Mouse (Mus musculus): ENCODE measurements around the gene Gpank1. TPM values are rescaled to one million over a fixed set of nuclear protein-coding genes. Genes with fewer than 3 reads are reported as not detected.
A peak's percentile ranks its signal among the peaks of the same experiment; 100 is the strongest.

Gpank1 gene
- total RNA-seq, 2 experiments from 2014 or later, result 15.9 to 49.4 TPM

DNA sequence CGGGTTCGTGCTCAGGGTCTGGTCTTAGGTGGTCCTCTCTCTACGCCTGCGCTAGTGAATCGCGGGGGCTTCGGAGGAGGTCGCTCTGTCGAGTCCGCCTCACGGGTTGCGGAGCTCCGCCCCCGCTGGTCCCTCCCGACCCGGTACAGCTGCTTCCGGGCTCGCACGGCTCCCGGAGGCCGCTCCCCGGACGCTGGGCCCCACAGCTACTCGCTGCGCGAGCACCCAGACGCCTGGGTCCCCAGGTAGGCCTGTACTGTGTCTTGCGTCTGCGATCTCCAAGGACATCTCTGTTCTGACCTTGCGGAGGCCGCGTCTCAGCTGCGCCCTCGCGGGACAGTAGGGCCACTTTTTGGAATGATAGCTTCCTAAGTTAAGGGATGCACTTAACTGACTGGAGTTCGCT lies 5.0 kb downstream of the Gpank1 start, which contains the start of gene D17H6S53E:
D17H6S53E (plus strand) TSS at position 168 of the 406 bp plus-strand sequence.
- peak; percentile 80 for ATAC-seq (replicated peaks; ENCODE audit: low FRiP score, poor library complexity, severe bottlenecking)

DNA sequence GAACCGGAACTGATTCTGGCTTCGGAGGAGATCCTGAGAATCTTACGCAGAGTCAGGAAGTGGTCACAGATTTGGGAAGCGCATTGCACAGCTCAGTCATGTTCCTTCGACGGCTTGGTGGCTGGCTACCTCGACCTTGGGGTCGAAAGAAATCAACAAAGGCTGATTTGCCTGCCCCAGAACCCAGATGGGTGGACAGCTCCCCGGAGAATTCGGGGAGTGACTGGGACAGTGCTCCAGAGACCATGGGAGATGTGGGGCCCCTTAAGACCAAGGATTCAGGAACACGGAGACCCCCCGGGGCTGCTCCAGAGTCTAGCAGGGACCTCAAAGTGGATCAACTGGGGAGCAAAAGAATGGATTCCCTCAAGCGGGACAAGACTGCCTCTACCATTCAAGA lies 5.8 kb downstream of the Gpank1 start:
- ATAC-seq (replicated peaks; ENCODE audit: low FRiP score, poor library complexity, severe bottlenecking), result no peak

DNA sequence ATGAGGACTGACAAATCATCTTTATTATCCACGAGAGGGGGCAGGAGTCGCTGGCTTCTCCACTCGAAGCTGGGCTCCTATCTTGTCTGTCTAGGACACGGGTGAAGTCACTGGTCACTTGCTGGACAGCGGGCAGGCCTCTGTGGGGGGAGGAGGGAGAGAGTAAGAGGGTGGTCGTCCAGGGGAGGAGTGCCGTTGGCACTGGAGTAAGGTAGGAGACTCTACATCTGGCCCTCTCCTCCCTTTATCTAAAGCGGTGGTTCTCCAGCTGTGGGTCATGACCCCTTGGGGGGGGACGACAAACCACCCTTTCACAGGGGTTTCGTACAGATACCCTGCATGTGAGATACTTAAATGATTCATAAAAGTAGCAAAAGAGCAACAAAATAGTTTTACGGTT lies 7.7 kb downstream of the Gpank1 start:
- ATAC-seq (replicated peaks; ENCODE audit: low FRiP score, poor library complexity, severe bottlenecking), result no peak

DNA sequence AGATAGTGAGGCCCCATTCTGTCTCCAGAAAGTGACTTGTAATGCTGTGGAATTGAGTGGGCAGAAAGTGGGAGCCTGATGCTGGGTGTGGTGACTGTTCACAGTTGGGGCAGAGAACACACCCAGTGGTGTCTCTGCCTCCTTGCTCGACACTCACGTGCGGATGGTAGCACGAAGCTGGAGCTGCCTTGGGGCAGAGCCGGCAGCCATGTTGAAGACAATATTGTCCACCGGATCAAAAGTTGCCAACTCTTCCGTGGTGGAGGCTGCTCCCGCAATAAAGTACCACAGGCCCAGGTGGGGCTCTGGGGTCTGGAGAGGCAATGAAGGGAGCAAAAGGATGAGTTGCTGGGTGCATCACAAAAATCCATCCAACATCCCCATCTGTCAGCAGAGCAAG lies 9.8 kb downstream of the Gpank1 start:
- no peak for ATAC-seq (replicated peaks; ENCODE audit: low FRiP score, poor library complexity, severe bottlenecking)

DNA sequence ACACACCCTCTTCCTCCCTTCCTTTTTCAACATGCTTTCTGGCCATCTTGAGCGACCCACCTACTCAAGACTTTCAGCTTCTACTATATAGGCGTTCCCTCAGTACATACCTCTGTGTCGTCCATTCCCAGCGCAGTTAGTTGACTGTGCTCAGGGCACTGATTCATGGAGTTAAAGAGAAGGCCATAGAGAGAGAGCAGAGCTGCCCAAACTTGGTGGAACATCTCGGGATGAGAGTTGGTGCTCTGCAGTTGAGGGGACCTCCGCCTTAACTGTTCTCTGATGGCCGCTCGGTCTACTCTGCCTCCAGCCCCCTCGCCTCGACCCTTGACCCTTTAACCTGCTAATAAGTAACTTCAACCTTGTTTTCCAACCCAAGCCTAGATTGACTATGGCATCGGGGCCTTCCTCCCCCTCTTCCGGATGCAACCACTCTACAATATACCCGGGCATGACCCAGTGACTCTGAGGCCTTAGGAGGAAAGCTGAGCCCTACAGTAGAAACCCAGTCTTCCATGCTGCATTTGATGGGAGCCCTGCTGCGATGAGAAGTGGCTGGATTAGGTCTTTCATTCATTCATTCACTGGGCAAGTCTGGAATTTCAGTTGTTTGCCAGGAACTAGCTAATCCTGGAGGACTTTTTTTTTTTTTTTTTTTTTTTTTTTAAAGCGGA lies 10.4 kb downstream of the Gpank1 start, which contains the start of gene Apom:
Apom (minus strand) TSS at position 551 of the 674 bp plus-strand sequence.
- ATAC-seq (replicated peaks; ENCODE audit: low FRiP score, poor library complexity, severe bottlenecking), result no peak

DNA sequence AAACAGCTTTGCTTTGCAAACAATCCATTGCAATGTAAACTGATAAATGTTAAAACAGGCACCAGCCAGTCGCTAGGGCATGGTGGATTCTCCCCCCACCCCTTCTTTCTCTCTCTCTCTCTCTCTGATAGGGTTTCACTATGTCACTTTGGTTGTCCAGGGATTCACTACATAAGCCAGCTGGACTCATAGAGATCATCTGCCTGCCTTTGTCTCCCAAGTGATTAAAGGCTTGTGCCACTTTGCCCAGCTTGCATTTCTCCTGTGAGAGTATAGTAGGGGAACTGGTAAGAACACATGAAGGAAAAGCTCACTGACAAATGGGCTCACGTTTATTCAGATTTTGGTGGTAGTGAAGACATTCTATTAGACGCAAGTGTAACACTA lies 10.9 kb downstream of the Gpank1 start:
- no peak for ATAC-seq (replicated peaks; ENCODE audit: low FRiP score, poor library complexity, severe bottlenecking)

DNA sequence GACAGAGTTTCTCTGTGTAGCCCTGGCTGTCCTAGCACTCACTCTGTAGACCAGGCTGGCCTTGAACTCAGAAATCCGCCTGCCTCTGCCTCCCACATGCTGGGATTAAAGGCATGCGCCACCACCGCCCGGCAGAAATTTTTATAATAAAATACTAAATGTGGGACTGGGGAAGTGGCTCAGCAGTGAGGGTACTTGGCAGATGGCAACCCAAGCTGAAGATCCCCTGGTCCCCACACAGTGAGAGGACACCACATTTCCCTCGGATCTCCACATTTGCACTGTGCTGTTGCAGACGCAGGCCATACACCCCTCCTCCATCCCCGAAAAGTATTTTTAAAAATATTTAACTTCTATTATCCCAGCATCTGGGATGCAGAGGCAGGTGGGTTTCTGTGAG lies 12.3 kb downstream of the Gpank1 start:
- ATAC-seq (replicated peaks; ENCODE audit: low FRiP score, poor library complexity, severe bottlenecking), result no peak

DNA sequence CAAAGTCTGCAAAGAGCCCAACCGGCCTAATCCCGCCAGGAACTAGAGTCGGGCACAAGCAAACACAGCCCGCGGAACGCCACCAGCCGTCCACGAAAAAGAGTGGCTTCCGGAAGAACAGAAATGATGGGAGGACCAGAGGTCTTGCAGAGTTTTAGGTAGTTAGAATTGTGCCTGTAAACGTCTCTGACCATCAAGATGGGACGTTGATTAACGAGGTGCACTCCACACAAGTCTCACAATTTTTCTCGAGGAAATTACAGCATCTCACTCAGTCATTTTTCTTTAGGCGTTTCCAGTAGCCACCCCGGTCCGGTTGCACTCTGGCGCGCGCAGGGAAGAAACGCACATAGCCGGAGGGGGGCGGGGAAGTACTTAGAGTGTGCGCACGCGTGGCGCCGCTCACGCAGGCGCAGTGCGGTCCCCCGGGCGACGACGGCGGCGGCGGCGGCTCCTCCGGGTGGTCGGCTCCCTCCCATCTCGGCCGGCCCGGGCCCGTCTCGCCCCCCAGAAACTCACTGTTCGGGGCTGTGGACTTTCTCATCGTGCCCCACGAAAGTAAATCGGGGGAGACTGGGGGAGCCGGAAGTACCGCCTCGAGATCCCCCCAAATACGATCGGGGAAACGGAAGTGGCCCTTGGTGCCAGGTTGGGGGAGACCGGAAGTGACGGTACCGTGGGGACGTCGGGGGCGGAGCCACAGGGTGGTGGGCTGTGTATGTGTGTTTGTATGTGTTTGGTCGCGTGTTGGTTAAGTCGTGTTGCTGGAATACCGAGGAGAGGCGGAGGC lies 13.7 kb downstream of the Gpank1 start, which contains the start of gene Bag6:
Bag6 (plus strand) TSS at position 378 of the 790 bp plus-strand sequence.
- ATAC-seq (replicated peaks; ENCODE audit: low FRiP score, poor library complexity, severe bottlenecking), result peak; percentile 89

DNA sequence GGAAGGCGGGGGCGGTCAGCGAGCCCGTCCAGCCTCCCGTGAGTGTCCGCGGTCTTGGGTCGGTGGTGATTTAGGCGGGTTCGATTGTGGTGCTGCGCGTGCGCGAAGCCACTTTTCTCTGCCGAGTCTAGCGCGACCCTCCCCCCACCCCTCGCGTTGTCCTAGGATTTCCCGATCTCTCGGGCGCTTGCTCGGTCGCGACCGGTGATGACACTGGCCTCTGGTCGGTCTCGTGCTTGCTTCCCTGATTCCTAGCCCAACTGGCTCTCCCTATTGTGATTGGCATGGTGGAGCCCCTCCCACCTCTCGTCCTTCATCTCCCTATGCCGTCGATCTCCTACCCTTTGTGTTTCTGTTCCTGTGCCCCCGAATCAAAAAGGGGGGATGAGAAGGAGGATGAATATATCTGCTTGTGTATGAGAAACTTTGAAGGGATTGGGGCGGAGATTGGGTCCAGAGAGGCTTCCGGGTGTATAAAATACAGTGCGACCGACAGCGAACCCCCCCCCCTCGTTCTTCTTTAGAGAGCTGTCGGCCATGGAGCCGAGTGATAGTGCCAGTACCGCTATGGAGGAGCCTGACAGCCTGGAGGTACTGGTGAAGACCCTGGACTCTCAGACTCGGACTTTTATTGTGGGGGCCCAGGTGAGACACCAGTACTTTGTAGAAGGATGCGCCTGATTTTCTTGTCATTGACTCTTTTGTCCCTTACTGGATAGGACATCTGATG lies 14.5 kb downstream of the Gpank1 start:
- peak; percentile 50 for ATAC-seq (replicated peaks; ENCODE audit: low FRiP score, poor library complexity, severe bottlenecking)

DNA sequence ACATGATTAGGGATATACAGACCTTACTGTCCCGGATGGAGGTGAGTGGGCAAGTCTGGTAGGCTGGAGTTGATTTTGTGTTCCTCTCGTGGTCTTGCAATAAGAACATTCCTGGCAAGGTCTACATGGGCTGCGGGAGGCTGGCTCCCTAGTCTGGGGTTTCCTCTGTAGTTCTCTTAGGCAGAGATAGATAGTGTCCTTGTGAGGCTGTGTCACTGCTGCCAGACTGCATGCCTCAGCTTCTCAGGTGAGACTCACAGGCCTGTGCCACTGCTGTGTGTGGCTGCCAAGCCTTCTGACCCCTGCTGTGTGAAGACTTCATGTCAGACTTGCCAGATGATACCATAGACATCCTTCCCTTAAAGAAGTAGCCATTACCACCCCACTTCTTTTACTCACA lies 18.0 kb downstream of the Gpank1 start:
- ATAC-seq (replicated peaks; ENCODE audit: low FRiP score, poor library complexity, severe bottlenecking), result no peak

DNA sequence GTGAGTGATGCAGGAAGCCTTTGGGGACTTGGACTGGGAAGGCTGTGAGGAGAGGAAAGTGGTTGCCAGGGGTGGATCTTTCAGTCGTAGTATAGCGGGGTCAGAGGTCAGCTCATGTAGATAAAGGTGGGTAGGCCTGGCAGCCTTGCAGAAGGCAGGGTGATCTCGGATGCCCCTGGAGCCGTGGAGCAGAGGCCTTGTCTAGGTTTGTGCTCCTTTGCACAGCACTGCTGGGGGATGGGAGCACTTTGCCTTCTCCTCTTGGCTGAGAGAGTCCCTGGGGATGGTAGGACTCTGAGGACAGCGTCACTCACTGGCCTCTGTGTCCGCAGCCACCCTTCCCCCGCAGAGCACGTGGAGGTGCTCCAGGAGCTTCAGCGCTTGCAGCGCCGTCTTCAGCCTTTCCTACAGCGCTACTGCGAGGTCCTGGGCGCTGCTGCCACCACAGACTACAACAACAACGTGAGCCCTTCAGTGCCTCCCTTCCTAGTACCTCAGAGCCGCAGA lies 19.3 kb downstream of the Gpank1 start:
- no peak for ATAC-seq (replicated peaks; ENCODE audit: low FRiP score, poor library complexity, severe bottlenecking)

DNA sequence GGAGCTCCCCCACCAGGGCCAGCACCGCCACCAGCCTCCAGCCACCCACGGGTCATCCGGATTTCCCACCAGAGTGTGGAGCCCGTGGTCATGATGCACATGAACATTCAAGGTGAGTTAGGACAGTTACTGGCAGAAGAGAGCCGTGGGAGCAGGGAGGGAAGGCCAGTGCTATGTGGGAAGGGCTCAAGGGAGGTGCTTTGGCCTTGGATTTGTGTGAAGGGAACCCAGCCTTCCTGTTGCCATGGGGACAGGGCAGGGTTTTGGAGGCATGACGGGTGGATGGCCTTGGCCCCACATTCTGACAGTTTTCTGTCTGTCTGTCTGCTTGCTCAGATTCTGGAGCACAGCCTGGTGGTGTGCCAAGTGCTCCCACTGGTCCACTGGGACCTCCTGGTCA lies 20.7 kb downstream of the Gpank1 start:
- no peak for ATAC-seq (replicated peaks; ENCODE audit: low FRiP score, poor library complexity, severe bottlenecking)

DNA sequence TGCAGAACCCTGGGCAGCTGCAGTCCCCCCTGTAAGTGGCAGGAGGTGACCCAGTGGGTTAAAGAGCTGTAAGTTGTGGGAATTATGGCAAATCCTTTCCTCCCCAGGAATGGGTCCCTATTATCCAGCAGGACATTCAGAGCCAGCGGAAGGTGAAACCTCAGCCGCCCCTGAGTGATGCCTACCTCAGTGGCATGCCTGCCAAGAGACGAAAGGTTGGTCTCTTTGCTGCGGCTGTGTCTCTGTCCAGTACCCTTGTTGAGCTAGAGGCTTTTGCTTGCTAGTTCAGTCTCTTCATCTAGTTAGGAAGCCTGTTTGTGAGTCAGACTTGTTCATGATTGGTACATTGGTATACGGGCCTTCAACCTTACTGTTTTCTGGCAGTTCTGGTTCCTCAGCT lies 24.9 kb downstream of the Gpank1 start:
- no peak for ATAC-seq (replicated peaks; ENCODE audit: low FRiP score, poor library complexity, severe bottlenecking)

DNA sequence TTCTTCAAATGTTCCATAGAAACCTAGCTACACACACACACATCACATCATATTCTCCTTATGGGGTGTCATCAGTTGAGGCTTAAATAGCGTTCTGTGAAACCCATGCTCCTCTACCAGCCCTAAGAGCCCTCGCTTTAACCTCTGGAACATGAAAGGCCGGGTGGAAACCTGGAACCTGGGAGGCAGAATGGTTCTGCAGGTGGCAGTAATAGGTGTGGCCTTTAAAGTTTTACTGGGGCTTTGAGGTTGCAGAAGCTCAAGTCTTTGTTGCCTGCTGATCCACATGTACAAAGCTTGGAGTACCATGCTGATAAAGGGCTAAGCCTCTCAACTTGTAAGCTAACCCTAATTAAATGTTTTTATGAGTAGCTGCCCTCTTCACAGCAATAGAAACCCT lies 26.1 kb downstream of the Gpank1 start:
- ATAC-seq (replicated peaks; ENCODE audit: low FRiP score, poor library complexity, severe bottlenecking), result no peak

DNA sequence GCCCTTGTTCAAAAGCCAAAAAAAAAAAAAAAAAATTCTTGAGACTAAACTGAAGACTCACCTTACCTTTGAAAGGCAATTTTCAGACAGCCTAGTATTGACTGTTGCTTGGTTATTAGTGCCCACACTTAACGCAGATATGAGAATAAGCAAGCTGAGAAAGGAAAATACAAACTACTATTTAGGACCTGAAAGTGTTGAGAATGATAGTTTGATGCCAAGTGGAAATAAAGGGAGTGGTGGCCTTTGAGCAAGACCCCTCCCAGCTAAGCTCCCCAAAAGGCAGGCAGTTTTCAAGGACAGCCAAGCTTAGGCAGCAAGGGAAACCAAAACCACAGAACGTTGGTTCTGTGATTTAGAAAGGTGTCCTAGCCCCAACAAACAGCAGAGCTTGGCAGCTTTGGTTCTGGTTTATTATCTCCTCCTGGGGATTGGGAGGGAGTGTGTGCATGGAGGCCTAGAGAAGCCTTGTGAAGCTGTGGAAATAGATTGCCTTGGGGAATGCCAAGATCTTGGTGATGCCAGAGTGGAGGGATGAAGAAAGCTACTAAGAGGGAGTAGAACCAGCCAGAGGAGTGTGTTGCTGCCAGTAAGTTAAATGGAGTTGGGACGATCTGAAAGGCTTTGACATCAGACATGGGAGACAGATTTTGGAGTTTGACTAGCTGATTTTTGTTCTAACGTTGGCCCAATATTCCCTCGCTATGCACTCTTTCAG lies 26.8 kb downstream of the Gpank1 start:
- ATAC-seq (replicated peaks; ENCODE audit: low FRiP score, poor library complexity, severe bottlenecking), result no peak

DNA sequence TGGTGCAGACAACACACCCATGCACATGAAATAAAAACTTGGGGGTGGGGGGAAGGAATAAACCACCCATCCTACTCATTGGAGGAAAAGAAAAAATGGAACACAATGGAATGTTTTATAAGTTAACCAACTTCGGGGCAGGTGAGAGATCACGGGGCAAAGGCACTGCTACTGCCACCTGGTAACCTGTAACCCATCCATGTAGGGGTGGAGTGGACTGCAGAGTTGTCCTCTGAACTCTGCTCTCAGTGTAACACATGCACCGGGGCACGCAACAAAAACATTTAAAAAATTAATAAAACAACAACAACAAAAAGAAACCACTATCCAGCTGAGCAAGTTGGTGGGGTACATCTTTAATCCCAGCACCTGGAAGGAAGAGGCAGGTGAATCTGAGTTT lies 30.9 kb downstream of the Gpank1 start:
- ATAC-seq (replicated peaks; ENCODE audit: low FRiP score, poor library complexity, severe bottlenecking), result no peak

DNA sequence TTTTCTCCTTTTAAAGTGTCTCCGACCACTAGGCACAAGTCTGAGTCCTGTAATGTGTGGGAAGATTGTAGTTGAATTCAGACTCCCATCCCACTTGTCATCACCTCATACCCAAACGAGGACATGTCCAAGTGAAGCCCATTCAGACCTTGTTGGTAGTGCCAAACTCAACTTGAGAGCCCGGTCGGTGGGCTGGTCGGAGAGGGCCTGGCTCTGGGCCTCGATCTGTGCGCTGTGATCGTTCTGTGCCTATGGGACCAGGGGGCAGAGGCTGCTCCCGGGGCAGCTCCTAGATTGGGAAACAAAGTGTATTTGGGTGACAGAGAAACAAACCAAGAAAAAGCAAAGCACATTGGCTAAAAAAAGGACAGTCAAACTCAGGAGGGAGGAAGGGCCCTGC lies 31.8 kb downstream of the Gpank1 start:
- no peak for ATAC-seq (replicated peaks; ENCODE audit: low FRiP score, poor library complexity, severe bottlenecking)

DNA sequence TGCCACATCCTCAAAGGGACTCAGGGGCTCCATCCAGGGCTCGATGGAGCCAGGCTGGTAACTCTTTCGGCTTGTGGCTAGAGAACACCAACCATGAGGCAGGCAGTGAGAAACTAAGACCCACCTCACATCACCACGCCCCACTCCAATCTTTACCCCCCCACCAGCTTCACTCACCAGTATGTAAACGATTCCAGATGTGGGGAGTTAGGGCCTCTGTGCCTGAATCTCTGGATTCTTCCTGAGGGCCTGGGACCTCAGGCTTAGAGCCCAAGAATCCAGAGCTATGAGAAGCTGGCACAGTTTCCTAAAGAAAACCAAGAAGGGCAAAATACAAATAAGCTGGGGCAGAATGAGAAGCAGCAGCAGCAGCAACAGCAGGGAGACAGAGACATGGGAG lies 32.7 kb downstream of the Gpank1 start:
- no peak for ATAC-seq (replicated peaks; ENCODE audit: low FRiP score, poor library complexity, severe bottlenecking)

DNA sequence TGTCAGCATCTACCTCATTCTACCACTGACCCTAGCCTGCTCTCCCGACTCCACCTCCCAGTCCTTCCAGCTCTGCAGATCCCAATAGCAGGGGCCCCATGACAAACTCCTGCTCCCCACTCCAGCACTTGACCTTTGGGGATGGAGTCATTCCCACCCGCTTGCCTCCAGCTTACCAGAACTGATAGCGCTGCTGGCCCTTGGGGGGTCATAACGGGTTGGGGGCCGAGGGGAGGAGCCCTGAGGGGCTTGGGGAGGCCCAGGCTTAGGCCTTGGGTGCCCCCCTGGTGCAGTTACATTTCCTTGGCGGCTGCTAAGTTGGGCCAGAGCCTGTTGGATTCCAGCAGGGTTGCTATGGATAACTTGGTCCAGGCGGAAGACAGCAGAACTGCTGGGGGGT lies 33.4 kb downstream of the Gpank1 start:
- ATAC-seq (replicated peaks; ENCODE audit: low FRiP score, poor library complexity, severe bottlenecking), result no peak

DNA sequence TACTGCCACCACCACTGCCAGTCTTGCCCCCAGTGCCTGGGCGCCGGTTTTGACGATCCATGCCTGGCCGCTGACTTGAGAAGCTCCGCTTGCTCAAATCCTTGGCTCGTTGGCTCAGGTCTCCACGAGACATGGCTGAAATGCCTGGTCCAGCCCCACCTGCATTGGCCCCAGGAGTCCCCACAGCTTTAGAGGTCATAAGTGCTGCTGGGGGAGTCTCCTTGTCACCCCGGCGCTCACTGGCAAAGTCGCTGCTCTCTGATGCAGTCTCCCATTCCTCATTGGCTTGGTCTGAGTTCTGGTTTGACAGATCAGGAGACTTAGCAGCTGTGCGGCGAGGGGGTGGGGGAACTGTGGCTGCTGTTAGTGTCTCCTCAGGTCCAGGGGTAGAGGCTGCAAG lies 34.2 kb downstream of the Gpank1 start:
- ATAC-seq (replicated peaks; ENCODE audit: low FRiP score, poor library complexity, severe bottlenecking), result no peak

All from erythroid progenitor cell, adult 5-6 weeks (primary cell).